Mouse (Mus musculus) liver, adult 2 months (tissue): ENCODE measurements around the gene Ryr1.

Source experiments
- CTCF ChIP-seq: fragments of 200-500 bp; IDR thresholded peaks from 2 replicates; pipeline ENCODE4 v1.5.1; 2011; ENCODE audit warnings: low read depth, low read length, control low read depth
- POLR2A ChIP-seq: fragments of 200-500 bp; IDR thresholded peaks from 2 replicates; pipeline ENCODE4 v1.6.1; 2011; ENCODE audit warnings: low read length, control low read depth; ENCODE audit not compliant: insufficient read depth; ENCODE audit errors: extremely low read depth

GRCm38 (mm10) chr7:29025566-29025965, 99.4 kb downstream of the Ryr1 start:
- TF ChIP-seq POLR2A (no peak), CTCF (no peak)
